Mouse (Mus musculus) layer of hippocampus, postnatal 10 days (tissue): ENCODE measurements at regions not wholly inside any gene's neighbourhood (a gene's known extent, or its start where the extent isn't known, plus 50 kb on each side); places are given as distances from the start of the nearest gene placed in this dataset.

Experiments
- DNase-seq, 2 experiments: peaks; one replicate each; pipeline ENCODE4 v3.0.0; 2021; ENCODE audit warnings: low spot score in 2 of 2

- no peak for DNase-seq
Measured at GRCm38 (mm10) chr12:77179138-77179537, 58.8 kb upstream of the Fut8 start.

GRCm38 (mm10) chr12:77177811-77178578 is 59.9 kb upstream of the Fut8 start:
- DNase-seq, result no peak

GRCm38 (mm10) chr12:77177303-77177702 is 60.6 kb upstream of the Fut8 start:
- no peak for DNase-seq

GRCm38 (mm10) chr12:77174032-77174431 is 63.9 kb upstream of the Fut8 start:
- no peak for DNase-seq

- no peak for DNase-seq
Measured at GRCm38 (mm10) chr12:77172540-77172939, 65.4 kb upstream of the Fut8 start.

GRCm38 (mm10) chr12:77170257-77170656 is 67.7 kb upstream of the Fut8 start:
- no peak for DNase-seq

GRCm38 (mm10) chr12:77168367-77168766 is 69.6 kb upstream of the Fut8 start:
- DNase-seq, result no peak

- no peak for DNase-seq
Measured at GRCm38 (mm10) chr12:77156698-77157097, 81.2 kb upstream of the Fut8 start.

GRCm38 (mm10) chr12:77155626-77156025 is 82.3 kb upstream of the Fut8 start:
- DNase-seq, result no peak

- DNase-seq, result no peak
Measured at GRCm38 (mm10) chr12:77151471-77151870, 86.5 kb upstream of the Fut8 start.

GRCm38 (mm10) chr12:77149835-77150234 is 88.1 kb upstream of the Fut8 start:
- DNase-seq, result no peak

- DNase-seq, result no peak
Measured at GRCm38 (mm10) chr12:77148146-77148545, 89.8 kb upstream of the Fut8 start.

GRCm38 (mm10) chr12:77143958-77144357 is 94.0 kb upstream of the Fut8 start:
- no peak for DNase-seq

- no peak for DNase-seq
Measured at GRCm38 (mm10) chr12:77143521-77143920, 94.4 kb upstream of the Fut8 start.

GRCm38 (mm10) chr12:77143105-77143504 is 94.8 kb upstream of the Fut8 start:
- DNase-seq, result no peak

- no peak for DNase-seq
Measured at GRCm38 (mm10) chr12:77142224-77142623, 95.7 kb upstream of the Fut8 start.

GRCm38 (mm10) chr12:77141260-77142201 is 96.4 kb upstream of the Fut8 start:
- DNase-seq, result no peak

GRCm38 (mm10) chr12:77140656-77141055 is 97.3 kb upstream of the Fut8 start:
- no peak for DNase-seq

- no peak for DNase-seq
Measured at GRCm38 (mm10) chr12:77140141-77140540, 97.8 kb upstream of the Fut8 start.

- no peak for DNase-seq
Measured at GRCm38 (mm10) chr12:77139718-77140117, 98.2 kb upstream of the Fut8 start.

- DNase-seq, result no peak
Measured at GRCm38 (mm10) chr12:77138506-77139201, 99.3 kb upstream of the Fut8 start.
